Mouse (Mus musculus): ENCODE measurements around the gene G6pc3. TPM values are rescaled to one million over a fixed set of nuclear protein-coding genes. Genes with fewer than 3 reads are reported as not detected.
"Not testable (repeated sequence)": the region's sequence is repeated elsewhere in the genome, so short reads cannot be mapped to it uniquely, and the experiment has no call there.

G6pc3 gene
- 87.5 and 91.4 TPM in 2 replicates for polyA plus RNA-seq (2012; rRNA removed)

DNA sequence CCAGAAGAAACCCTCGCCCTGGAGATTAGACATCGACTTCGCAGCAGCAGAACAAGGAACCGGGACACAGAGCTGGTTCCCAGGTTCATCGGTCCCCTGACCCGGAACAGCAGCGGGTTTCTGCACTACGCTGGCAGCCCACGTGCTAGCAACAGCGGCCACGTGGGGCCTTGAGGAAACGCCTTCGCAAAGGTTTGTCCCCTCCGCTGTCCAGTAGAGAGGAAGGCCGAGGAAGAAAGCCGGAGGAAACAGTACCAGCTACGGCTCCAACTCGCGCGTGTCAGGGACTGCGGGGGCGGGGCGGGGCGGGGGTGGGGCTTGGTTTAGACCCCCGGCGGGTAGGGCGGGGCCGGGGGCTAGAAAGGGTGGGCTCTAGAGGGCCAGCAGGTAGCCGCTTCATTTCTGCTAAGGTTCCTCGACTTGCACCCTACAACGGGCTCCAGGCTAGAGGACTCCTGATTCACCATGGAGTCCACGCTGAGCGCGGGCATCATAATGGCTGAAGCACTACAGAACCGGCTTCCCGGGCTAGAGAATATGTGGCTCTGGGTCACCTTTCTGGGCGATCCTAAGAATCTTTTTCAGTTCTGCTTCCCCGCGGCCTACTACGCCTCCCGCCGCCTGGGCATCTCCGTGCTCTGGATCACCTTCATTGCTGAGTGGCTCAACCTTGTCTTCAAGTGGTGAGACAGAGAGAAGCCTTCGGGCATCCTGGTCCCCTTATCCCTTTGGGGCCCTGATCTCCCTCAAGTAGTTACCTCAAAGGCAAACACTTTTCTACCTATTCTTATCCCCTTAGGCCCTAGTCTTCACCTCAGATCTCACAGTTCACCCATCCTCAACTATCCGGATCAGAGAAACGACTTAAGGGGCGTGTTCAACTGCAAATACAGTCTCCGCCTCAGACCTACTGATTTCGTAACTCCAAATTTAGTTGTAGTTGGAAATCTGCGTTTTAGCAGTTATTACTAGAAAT is at the start of gene G6pc3:
Gene G6pc3 (plus strand): TSS at position 160 of the 976 bp plus-strand sequence.
- DNase-seq (ENCODE audit: extremely low spot score in 1 of 2, low spot score in 1 of 2) = peak; percentile 89 to 93

DNA sequence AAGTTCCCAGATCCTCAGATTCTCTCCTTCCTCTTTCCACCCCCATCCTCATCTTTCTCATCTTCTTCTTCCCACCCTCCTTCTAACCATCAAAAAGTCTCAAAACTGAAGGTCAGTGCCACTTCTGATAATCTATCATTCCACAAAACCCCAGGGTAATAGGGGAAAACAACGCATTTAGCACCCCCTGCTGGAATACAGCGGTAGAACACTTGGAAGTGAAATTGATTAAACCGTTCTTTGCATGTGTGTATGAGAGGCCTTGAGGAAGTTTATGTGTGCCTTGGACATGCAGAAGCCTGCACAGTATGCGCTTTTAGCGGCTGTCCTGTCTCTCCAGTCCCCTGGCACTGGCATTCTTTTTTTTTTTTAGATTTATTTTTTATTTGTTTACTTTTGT is 48.9 kb upstream of the G6pc3 start:
- DNase-seq (ENCODE audit: extremely low spot score in 1 of 2, low spot score in 1 of 2) = peak in 1 of 2 experiments; percentile 87

DNA sequence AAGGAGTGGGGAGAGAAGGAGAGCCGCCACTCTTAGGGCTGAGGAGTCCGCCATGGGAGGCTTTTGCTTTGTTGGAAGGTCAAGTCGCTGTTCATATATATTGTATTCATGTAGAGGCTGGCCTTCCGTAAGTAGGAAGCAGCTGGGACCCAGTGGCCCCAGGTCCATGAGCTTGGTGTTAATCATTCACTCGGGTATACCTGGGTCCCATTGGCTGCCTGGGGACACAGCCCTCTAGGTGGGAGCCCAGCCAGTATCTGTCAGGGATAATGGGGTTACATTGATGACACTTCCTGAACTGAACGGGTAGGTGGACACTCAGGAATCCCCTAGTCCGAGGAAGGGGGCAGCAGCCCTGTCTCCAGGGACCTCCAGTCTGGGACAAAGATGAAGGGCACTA is 47.1 kb upstream of the G6pc3 start:
- DNase-seq (ENCODE audit: extremely low spot score in 1 of 2, low spot score in 1 of 2) = no peak

DNA sequence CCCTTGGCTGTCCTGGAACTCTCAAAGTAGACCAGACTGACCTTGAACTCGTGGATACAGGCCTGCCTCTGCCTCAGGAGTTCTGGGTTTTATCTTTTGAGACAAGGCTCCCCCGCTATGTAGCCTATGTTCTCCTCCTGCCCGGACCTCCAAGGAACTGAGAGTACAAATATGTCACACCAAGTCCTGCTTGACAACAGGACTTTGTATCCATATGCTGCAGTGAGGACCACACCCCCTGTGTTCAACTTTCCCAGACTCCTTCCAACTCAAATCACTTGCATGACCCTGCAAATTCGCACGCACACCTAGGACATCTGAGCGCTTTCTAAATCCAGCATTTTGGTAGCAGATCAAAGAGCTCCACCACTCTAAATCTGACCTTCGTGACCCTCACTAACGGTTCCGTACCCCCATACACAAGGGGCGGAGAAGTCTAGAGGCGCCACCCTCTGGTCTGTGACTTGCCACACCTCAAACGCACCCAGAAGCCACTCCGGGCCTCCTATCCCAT is 44.4 kb upstream of the G6pc3 start:
- DNase-seq (ENCODE audit: extremely low spot score in 1 of 2, low spot score in 1 of 2) = no peak

DNA sequence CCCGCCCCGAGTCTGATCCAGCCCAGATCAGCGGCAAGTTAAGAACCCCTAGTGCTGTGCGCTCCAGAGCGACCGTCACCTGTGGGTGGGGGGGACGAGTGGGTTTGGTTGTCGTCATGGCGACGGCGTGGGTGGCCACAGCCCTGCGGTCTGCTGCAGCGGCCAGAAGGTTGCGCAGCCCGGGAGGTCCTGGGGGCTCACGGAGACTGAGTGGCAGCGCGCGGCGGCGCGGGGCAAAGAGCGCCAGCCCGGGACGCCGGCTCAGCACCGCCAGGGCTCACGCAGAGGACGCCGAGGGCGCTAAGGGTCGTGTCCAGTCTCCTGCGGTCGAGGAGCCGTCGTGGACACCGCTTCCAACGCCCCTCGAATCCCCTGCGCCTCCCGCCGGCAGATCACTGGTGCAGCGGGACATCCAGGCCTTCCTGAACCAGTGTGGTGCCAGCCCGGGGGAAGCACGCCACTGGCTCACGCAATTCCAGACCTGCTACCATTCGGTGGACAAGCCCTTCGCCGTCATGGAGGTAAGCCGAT is 43.9 kb upstream of the G6pc3 start, which contains the start of gene Nags:
Gene Nags (plus strand): TSS at position 43 of the 531 bp plus-strand sequence.
- no peak for DNase-seq (ENCODE audit: extremely low spot score in 1 of 2, low spot score in 1 of 2)

DNA sequence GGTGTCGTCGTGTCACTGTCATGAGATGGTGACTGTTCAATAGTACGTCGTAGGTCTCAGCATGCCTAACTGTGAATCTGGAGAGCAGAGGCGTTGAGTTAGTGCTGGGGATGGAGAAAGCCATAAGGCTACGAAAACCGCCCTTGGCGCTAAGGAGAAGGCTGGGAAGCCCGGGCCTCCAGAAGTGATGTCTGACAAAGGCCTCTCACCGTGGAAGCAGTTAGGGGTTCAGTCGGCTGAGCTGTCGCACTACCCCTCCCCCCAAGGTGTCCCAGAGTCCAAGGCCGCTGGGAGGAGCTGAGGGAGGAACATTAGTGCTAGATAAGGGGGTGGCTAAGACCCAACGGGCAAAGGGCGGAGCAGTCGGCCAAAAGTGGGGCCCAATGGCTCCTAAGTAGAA is 43.4 kb upstream of the G6pc3 start:
- DNase-seq (ENCODE audit: extremely low spot score in 1 of 2, low spot score in 1 of 2) = no peak

DNA sequence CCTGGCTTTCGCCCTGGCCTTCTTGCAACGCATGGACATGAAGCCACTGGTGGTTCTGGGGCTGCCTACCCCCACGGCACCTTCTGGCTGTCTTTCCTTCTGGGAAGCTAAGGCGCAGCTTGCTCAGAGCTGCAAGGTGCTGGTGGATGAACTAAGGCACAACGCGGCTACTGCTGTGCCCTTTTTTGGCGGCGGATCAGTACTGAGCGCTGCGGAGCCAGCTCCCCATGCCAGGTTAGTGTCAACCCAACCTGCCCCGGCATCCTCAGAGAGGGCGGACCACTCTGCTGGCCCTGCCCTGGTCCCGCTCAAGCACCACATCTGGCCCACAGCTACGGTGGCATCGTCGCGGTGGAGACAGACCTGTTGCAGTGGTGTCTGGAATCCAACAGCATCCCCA is 42.9 kb upstream of the G6pc3 start:
- DNase-seq (ENCODE audit: extremely low spot score in 1 of 2, low spot score in 1 of 2) = no peak

DNA sequence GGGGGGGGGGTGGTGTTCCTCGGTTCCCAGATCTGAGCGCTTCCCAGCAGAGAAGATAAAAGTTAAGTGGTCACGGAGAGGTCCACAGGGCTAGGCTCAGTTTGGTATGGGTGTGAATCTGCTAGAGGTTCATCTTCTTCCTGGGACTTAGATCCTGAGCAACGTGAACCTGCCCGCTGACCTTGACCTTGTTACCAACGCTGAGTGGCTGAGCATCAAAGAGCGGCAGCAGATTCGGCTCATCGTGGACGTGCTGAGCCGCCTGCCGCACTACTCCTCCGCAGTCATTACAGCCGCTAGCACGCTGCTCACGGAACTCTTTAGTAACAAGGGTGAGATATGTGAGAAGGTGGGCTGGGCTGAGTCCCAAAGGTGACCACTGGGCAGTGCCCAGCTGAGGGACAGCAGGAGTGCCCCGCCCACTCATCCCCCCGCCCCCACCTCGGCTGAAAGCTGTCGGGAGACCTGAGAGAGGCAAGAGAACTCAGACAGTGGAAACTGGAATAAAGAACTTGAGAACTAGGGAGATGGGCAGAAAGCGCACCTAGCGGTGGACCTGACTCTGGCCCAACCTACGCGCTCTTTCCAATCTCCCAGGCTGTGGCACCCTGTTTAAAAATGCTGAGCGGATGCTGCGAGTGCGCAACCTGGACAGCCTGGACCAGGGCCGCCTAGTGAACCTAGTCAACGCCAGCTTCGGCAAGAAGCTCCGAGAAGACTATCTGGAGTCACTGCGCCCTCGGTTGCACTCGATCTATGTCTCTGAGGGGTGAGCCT is 42.0 kb upstream of the G6pc3 start:
- DNase-seq (ENCODE audit: extremely low spot score in 1 of 2, low spot score in 1 of 2) = no peak

DNA sequence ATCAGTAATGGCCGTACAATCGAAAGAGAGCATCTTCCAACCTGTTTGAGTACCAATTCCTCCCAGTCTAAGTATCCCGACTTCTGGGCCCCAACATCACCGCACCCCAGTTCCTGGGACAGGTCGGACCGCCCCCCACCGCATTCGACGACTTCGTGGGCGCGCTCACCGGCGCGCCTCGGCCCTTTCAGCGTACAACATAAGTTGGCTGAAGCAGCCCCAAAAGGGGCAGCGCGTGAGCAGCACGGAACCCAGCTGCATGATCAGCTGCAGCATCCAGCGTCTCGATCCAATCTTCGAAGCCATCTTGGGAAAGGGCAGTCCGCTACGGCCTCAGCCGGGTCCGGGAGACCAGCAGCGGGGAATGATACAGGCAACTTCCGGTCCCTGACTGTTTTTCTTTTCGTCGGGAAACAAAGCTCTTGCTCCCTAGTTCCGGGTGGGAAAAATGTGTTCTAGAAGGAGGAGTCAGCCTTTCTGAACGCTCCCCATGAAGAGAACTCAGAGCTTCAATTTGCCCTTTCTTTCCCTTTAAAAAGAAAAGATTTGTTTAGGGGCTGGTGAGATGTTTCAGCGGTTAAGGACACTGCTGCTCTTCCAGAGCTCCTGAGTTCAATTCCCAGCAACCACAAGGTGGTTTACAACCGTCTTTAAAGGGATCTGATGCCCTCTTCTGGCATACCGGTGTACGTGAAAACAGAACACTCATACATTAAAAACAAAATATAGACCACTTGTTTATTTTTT is 33.2 kb upstream of the G6pc3 start, which contains the start of gene Tmem101:
Gene Tmem101 (minus strand): TSS at position 366 of the 747 bp plus-strand sequence.
- peak; percentile 75 to 94 for DNase-seq (ENCODE audit: extremely low spot score in 1 of 2, low spot score in 1 of 2)

DNA sequence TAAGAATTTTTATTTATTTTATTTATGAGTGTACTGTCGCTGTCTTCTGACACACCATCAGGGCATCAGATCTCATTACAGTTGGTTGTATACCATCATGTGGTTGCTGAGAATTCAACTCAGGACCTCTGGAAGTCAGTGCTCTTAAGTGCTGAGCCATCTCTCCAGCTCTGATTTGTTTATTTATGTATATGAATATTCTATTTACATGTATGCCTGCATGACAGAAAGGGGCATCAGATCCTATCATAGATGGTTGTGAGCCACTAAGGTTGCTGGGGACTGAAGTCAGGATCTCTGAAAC is 32.7 kb upstream of the G6pc3 start:
- no peak for DNase-seq (ENCODE audit: extremely low spot score in 1 of 2, low spot score in 1 of 2)

DNA sequence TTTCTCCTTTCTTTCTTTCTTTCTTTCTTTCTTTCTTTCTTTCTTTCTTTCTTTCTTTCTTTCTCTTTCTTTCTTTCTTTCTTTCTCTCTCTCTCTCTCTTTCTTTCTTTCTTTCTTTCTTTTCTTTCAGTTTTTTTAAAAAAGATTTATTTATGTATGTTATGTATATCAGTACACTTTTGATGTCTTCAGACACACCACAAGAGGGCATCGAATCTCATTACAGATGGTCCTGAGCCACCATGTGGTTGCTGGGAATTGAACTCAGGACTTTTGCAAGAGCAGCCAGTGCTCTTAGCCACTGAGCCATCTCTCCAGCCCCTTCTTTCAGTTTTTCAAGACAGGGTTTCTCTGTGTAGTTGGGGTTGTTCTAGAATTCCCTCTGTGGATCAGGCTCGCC is 31.4 kb upstream of the G6pc3 start:
- DNase-seq (ENCODE audit: extremely low spot score in 1 of 2, low spot score in 1 of 2) = not testable (repeated sequence)

DNA sequence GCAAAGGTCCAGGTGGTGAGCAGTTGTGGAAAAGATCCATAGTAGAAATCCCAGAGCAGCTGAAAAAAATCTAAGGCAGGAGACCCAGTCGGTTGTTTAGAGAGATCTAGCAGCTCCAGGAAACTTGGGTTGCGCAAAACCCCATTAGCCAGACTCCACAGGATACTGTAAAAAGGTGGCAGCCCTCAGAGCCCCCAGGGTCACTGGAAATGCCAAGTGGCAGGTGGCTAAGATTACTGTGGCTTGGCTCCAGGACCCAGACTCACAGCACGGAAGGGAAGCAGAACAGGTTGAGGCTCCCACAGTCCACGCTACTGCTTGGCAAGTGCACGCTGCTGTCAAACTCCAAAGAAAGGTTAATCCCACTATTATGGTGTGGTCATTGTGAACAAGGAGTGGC is 29.6 kb upstream of the G6pc3 start:
- DNase-seq (ENCODE audit: extremely low spot score in 1 of 2, low spot score in 1 of 2) = no peak

DNA sequence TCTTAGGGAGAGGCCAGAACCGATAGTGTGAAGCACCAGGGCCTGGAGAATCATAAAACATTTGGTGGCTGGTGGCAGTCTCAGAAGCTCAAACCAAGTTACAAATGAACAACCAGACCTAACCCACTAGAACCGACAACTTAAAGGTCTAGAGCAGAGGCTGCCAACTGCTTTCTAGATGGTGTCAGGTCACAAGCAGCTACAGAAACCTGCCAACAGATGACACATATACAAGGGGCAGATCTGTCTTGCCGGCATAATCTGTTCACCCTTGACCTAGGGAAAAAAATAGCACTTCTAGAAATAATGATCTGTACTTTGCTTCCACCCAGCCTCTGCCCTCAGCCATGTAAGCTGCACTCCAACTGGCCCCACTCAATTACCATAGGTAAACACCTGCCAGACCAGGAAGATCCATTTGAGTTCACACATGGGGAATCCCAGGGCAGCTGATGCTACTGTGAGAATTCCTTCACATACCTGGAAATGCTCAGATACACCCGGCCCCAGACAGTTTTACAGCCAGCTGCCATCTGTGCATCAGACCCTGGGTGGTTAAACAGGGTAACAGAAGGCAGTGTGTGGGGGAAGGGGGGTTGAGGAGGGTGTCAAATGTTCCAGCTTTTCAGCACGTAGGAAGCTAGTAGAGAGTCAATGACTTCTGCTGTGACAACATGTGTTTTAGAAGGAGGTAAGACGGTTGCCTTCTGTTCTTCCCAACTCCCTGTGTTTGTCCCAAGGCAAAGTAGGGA is 23.3 kb upstream of the G6pc3 start:
- DNase-seq (ENCODE audit: extremely low spot score in 1 of 2, low spot score in 1 of 2) = peak; percentile 59 to 62

DNA sequence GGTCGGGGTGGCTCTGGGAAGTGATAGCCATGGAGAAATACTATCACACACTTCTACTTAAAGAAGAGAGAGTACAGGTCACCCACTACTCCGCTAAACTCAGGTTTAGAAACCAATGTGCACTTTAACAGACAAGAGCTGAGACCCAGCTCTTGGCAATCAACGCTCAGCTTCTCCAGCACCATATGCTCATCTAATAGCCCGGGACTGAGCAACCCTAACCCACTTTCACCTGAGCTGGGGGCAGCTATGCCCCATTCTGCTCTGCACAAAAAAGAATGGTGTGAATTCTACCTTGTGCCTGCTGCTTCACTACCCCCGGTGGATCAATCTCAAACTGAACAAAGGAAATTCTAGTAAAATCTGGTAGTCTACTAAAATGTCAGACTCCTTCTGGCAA is 21.9 kb upstream of the G6pc3 start:
- no peak for DNase-seq (ENCODE audit: extremely low spot score in 1 of 2, low spot score in 1 of 2)

DNA sequence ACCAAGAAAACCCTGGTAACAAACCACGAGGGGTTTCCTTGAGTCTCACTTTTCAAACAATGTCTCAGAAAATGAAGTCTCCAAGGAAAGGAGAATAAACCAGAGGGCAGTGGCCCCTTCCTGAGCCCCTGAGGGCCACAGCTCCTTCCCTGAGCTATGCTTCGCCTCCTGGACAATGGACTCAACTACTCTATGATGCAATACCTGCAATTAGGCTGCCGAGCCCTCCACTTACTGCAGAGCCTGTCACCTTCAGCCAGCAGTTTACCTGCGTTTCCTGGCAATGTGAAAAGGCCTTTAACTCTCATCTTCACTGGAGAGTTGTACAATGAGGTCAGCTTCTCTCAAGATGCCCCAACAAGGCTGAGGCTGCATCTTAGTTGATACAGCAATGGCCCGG is 20.7 kb upstream of the G6pc3 start:
- DNase-seq (ENCODE audit: extremely low spot score in 1 of 2, low spot score in 1 of 2) = no peak

DNA sequence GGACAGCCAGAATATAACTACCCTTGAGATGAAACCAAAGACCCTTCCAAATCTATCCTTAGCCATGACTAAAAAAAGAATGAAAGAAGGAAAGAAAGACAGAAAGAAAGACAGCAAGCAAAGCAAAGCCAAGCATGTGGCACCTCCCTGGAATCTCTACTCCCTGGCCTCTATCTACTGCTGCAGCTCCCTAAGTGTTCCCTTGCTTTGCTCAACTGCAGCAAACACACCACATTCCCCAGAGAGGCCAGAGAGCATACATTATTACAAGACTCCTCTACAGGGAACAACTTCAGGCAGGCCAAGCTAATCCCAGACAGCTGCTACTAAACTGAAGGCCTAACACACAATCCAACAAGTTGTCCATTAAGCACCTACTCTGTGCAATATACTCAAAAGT is 9.6 kb upstream of the G6pc3 start:
- DNase-seq (ENCODE audit: extremely low spot score in 1 of 2, low spot score in 1 of 2) = no peak

DNA sequence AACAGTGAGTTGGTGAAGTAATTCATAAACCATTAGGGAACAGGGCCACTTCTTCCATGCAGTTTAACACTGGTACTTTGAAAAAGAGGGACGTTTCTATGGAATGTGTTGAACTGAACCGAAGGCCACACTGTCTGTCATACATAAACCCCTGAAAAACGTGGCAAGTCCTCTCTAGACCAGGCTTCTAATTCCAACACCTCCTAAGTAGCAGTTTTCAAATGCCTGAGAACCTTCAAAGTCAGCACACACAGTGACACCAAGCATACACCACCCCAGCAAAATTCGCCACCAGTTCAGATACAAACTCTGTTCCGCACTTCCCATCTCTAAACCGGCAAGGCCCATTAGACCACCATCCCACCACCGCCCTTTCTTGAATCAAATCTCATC is 5.2 kb upstream of the G6pc3 start:
- no peak for DNase-seq (ENCODE audit: extremely low spot score in 1 of 2, low spot score in 1 of 2)

DNA sequence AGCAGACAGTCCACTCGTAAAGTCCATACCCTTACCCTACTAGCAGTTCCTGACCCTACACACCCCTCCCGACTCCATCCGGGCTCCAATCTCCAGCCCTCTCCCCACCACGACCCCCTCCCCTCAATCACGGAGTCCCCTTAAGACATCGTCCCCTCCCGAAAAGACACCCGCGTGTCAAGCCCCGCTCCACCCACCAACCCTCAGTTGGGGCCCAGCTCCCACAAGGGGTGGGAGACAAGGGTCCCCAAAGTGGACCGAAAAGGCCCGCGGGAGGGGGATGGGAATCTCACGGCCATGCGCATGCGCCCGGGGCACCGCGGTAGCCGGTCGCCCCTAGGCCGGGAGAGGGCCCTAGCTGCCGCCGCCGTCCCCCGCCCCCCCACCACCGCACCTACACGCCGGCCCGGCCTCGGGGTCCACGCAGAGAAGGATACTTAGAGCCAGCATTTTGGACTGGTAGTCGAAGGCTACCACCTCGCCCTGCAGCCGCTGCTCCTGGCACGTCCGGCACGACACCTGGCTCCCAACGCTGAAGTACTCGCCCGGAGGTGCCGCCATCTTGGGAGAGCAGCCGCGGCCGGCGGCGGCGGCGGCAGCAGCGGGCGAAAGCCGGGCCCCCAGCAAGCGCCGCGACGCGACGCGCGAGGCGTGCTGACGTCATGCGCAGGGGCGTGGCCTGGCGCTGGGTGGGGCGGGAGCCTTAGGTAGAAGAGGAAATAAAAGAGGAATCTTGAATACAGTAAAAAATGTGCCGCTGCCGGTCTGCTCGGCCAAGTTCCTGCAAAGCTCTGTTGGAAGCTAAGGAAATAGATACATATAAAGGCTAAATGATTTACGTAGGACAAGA is 4.5 kb upstream of the G6pc3 start, which contains the start of gene Lsm12:
Gene Lsm12 (minus strand): TSS at position 651 of the 850 bp plus-strand sequence.
- DNase-seq (ENCODE audit: extremely low spot score in 1 of 2, low spot score in 1 of 2) = peak; percentile 73 to 93

DNA sequence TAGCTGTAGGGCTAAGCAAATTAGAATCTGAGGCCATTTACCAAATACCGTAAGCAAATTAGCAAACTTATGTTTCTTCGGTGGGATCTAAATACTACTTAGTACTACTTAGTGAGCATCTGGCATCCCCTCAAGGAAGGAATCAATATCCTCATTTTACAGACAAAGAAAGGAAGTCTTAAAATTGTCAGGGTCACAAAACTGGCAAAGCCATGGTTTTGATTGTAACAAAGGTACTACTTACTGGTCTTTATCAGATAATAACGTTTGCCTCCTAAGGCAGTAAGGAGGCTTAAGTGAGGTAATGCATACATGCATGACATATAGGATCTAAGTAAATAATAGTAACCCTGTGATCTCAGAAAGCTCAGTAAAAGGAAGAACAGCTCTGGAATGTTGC is 3.7 kb upstream of the G6pc3 start:
- DNase-seq (ENCODE audit: extremely low spot score in 1 of 2, low spot score in 1 of 2) = no peak

All from frontal cortex, adult 2 months (tissue).